Mouse (Mus musculus): ENCODE data around the gene Mobp. TPM values are rescaled to one million over a fixed set of nuclear protein-coding genes. Genes with fewer than 3 reads are reported as not detected.

The Mobp gene
- polyA plus RNA-seq, 1 experiment from 2014 or later = not detected

DNA sequence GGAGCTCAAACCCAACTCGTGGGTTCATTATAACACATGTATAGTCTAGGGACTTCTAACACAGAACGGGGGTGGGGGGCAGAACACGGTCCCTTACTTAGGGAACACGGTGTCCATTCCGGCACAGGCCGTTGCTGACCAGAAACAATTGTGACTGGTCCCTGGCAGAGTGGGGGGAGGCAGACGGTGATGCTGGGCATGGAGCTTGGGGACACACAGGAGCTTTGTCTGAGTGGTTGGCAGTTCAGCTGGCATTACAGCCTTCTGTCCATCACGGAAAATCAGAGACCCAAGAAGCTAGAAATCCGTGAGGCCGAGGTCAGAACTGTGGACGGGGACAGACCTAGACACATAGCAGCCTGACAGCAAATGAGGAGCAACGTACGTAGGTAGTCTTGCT is 5.0 kb upstream of the Mobp start:
- Histone ChIP-seq H3K27me3 (no peaks in the 10 kb centered on the region), H3K36me3 (no peaks in the 10 kb centered on the region), H3K9me3 (replicated peaks) (no peaks in the 10 kb centered on the region), H3K4me1 (no peaks in the 10 kb centered on the region), H3K27ac (no peak overlapping the region), H3K4me2 (no peak overlapping the region), H3K4me3 (replicated peaks) (no peak overlapping the region), H3K9ac (no peak overlapping the region)
- ATAC-seq (replicated peaks; ENCODE audit: low FRiP score) = no peak
- 81% methylated on average over 13 of the region's 13 CpGs for WGBS

DNA sequence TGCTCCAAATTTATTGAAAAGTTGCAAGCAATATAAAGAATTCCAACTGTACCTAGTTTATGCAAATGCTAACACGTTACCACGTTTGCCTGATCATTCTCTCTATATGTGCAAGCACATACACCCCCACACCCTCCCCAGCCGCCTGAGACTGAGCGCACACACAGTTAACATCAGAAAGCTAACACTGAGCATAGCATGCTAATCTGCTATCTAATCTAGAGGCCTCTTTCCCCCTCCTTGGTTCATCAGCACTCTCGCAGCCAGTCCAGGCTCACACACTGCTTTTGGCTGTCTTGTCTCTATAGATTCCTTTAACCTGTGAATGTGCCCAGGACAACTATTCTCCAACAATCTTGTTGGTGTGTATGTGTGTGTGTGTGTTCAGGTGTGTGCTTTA is 1.6 kb downstream of the Mobp start:
- H3K27ac ChIP-seq = no peak overlapping the region
- H3K4me3 ChIP-seq (replicated peaks) = no peak overlapping the region
- no peak for ATAC-seq (replicated peaks; ENCODE audit: low FRiP score)
- H3K9me3 ChIP-seq (replicated peaks) = no peaks in the 10 kb centered on the region
- H3K4me2 ChIP-seq = no peak overlapping the region
- no peaks in the 10 kb centered on the region for H3K36me3 ChIP-seq
- no peak overlapping the region for H3K9ac ChIP-seq
- 83% methylated on average over 5 of the region's 5 CpGs for WGBS
- H3K4me1 ChIP-seq = no peaks in the 10 kb centered on the region
- H3K27me3 ChIP-seq = no peaks in the 10 kb centered on the region

DNA sequence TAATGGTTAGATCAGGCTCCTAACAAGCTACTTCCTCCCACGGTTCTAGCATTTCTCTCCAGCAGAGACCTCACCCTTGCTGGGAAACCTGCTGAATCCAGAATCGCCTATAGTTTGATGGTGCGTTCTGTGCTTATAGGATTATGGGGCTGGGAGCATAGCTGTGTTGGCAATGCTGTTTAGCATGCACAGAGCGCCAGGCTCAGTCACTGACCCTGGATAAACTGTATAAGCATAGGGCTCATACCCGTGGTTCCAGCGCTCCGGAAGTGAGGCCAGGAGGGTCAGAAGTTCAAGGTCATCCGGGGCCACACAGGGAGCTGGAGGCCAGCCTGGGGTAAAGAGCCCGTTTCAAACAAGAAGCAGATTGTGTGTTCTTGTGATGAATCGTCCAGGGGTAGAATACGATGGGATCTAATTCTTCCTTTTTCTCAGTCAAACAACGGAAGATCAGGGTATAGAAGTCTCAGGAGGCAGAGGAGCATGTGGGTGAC is 2.4 kb downstream of the Mobp start:
- H3K27ac ChIP-seq = no peak overlapping the region
- no peak overlapping the region for H3K4me2 ChIP-seq
- no peaks in the 10 kb centered on the region for H3K27me3 ChIP-seq
- no peak overlapping the region for H3K9ac ChIP-seq
- ATAC-seq (replicated peaks; ENCODE audit: low FRiP score) = no peak
- H3K36me3 ChIP-seq = no peaks in the 10 kb centered on the region
- no peaks in the 10 kb centered on the region for H3K4me1 ChIP-seq
- H3K9me3 ChIP-seq (replicated peaks) = no peaks in the 10 kb centered on the region
- WGBS = 78% methylated on average over 12 of the region's 12 CpGs
- H3K4me3 ChIP-seq (replicated peaks) = no peak overlapping the region

DNA sequence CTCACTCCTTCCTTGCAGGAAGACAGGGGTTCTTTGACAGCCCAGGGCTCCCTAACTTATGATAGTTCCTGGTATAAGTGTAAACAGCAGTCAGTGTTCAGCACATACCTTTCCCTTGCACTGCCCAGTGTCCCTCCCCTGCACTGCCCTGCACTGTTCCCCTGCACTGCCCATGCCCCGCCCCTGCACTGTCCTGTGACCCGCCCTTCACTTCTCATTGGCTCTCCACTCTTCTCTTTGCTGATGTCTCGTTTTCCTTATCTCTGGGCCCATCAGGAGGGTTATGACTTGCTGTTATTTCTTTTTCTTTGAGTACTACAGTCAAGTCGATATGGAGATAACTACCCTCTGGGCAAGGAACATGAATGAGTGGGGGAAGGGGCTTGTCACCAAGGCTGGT is 8.5 kb downstream of the Mobp start:
- no peaks in the 10 kb centered on the region for H3K4me1 ChIP-seq
- H3K4me2 ChIP-seq = no peak overlapping the region
- no peaks in the 10 kb centered on the region for H3K9me3 ChIP-seq (replicated peaks)
- ATAC-seq (replicated peaks; ENCODE audit: low FRiP score) = peak; percentile 70; the same call in 1 of the 2 replicates
- no peak overlapping the region for H3K27ac ChIP-seq
- H3K36me3 ChIP-seq = no peaks in the 10 kb centered on the region
- no peak overlapping the region for H3K9ac ChIP-seq
- H3K27me3 ChIP-seq = no peaks in the 10 kb centered on the region
- WGBS = 37% methylated on average over 4 of the region's 4 CpGs
- H3K4me3 ChIP-seq (replicated peaks) = no peak overlapping the region

DNA sequence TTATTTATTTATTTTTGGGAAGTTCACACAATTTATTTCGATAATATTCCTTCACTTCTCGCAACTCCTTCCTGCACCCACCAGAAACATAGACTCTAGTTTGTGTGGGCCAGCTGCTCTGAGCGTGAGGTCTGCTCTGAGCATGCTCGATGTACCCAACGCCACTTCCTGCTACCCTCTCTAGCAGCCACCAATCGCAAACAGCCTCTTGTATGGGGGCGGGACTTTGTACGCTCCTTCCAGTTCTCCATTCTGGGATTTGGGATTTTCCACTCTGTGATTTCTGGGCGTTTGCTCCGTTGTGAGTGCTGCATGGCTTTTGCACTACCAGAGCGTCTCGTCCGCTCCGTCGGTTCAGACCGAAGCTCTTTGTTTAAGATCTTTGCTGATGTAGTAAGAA is 14.4 kb downstream of the Mobp start:
- no peaks in the 10 kb centered on the region for H3K4me1 ChIP-seq

DNA sequence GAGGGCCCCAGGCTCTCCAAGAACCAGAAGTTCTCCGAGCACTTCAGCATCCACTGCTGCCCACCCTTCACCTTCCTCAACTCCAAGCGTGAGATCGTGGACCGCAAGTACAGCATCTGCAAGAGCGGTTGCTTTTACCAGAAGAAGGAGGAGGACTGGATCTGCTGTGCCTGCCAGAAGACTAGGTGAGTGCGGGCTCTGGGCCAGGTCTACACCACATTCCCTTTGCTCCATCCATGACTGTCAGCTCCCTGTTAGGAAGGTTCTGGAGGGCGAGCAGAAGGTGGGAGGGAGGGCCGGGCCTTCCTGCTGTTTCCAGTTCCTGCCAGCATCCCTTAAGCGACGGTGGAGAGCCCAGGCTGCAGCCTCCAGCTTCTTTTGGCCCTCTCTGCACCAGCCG is 18.3 kb downstream of the Mobp start:
- no peak overlapping the region for H3K9ac ChIP-seq
- WGBS = 70% methylated on average over 11 of the region's 11 CpGs
- H3K36me3 ChIP-seq = no peaks in the 10 kb centered on the region
- ATAC-seq (replicated peaks; ENCODE audit: low FRiP score) = no peak
- no peak overlapping the region for H3K4me3 ChIP-seq (replicated peaks)
- H3K27ac ChIP-seq = no peak overlapping the region
- H3K4me2 ChIP-seq = no peak overlapping the region
- no peaks in the 10 kb centered on the region for H3K9me3 ChIP-seq (replicated peaks)
- 0 out of 2 replicates have a peak, but pooled peaks cover 6% of the 10 kb centered on the region for H3K27me3 ChIP-seq
- H3K4me1 ChIP-seq = no peaks in the 10 kb centered on the region

More for the DNA sequence above, 14.4 kb downstream of the Mobp start:
- Histone ChIP-seq H3K36me3 (no peaks in the 10 kb centered on the region), H3K9ac (no peak overlapping the region), H3K4me2 (no peak overlapping the region), H3K9me3 (replicated peaks) (no peaks in the 10 kb centered on the region), H3K4me3 (replicated peaks) (no peak overlapping the region), H3K27me3 (no peaks in the 10 kb centered on the region), H3K27ac (no peak overlapping the region)
- ATAC-seq (replicated peaks; ENCODE audit: low FRiP score) = no peak
- WGBS = 87% methylated on average over 16 of the region's 16 CpGs

DNA sequence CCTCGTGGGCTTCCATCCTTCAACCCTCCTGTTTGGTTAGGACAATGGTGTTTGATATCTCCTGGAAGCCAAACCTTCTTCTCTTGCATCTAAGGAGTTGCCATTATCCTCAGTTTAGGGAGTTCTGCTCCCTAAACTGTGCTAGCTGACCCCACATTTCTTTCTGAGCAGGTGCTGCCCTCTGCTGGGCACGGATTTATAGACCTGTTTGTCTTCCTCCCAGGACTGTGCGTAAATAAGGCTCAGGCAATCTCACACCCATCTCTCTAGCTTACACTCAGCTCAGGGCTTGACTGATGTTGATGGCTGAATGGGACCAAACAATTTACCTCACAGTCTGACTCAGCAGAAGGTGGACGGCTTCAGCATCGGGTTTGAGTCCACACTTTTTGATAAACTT is 21.8 kb downstream of the Mobp start:
- H3K27me3 ChIP-seq = 0 out of 2 replicates have a peak, but pooled peaks cover 6% of the 10 kb centered on the region
- no peaks in the 10 kb centered on the region for H3K36me3 ChIP-seq
- WGBS = 49% methylated on average over 5 of the region's 5 CpGs
- no peak overlapping the region for H3K4me2 ChIP-seq
- no peak overlapping the region for H3K27ac ChIP-seq
- no peak overlapping the region for H3K9ac ChIP-seq
- no peaks in the 10 kb centered on the region for H3K9me3 ChIP-seq (replicated peaks)
- no peak overlapping the region for H3K4me3 ChIP-seq (replicated peaks)
- H3K4me1 ChIP-seq = no peaks in the 10 kb centered on the region
- ATAC-seq (replicated peaks; ENCODE audit: low FRiP score) = no peak

DNA sequence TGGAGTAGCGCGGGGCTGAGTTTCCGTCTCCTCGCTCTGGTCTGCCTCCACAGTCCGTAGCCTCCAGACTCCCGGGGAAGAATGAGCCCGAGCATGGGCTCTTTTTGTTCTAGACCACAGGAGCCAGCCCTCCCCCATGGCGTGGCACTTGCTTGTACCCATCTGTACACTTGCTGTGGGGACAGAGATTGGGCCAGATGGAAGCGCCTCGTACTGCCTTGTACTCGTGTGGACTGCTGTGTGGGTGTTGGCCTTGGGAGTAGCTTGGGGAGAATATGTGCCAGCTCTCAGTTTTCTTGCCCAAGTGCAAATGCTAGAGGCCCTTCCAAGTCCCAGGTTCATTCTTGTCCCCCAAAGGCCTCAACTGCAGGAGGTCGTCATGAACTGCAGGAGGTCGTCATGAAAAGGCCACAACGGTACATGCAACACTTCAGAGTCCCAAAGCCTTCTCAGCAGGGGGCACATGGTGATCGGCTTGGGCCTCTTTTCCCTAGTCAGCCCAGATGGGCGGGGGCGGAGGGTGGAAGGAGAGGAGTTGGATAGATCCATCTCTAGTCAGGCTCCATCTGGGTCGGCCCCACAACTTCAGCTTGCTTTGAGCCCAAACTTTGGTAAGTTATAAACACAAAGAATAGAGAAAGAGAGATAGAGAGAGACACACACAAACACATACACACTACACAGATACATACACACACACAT is 25.1 kb downstream of the Mobp start:
- H3K27me3 ChIP-seq = 0 out of 2 replicates have a peak, but pooled peaks cover under 1% of the 10 kb centered on the region
- ATAC-seq (replicated peaks; ENCODE audit: low FRiP score) = no peak
- no peak overlapping the region for H3K4me3 ChIP-seq (replicated peaks)
- H3K4me2 ChIP-seq = no peak overlapping the region
- no peaks in the 10 kb centered on the region for H3K4me1 ChIP-seq
- no peak overlapping the region for H3K27ac ChIP-seq
- H3K9ac ChIP-seq = no peak overlapping the region
- no peaks in the 10 kb centered on the region for H3K36me3 ChIP-seq
- 85% methylated on average over 18 of the region's 18 CpGs for WGBS
- H3K9me3 ChIP-seq (replicated peaks) = no peaks in the 10 kb centered on the region

DNA sequence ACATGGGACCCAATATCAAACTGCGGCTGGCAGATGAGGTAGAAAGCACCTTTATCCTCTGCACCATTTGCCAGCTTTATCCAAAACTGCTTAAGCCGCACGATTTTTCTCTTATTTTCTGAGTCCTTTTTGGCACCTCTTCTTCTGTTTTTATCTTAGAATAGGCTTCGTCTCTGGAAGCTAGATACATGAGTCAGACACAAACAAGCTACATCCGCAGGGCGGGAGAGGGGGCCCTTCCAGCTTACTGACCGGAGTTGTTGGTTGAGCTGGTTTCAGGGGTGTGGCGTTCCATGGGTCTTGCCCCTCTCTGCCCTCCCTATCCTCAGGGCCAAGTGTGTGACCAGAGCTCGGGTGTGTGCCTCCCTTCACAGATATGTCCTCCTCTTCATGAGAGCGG is 29.3 kb downstream of the Mobp start:
- no peak overlapping the region for H3K4me3 ChIP-seq (replicated peaks)
- no peak overlapping the region for H3K4me2 ChIP-seq
- no peaks in the 10 kb centered on the region for H3K27me3 ChIP-seq
- no peak for ATAC-seq (replicated peaks; ENCODE audit: low FRiP score)
- H3K9me3 ChIP-seq (replicated peaks) = no peaks in the 10 kb centered on the region
- H3K4me1 ChIP-seq = no peaks in the 10 kb centered on the region
- WGBS = 87% methylated on average over 10 of the region's 10 CpGs
- no peaks in the 10 kb centered on the region for H3K36me3 ChIP-seq
- no peak overlapping the region for H3K27ac ChIP-seq
- no peak overlapping the region for H3K9ac ChIP-seq

DNA sequence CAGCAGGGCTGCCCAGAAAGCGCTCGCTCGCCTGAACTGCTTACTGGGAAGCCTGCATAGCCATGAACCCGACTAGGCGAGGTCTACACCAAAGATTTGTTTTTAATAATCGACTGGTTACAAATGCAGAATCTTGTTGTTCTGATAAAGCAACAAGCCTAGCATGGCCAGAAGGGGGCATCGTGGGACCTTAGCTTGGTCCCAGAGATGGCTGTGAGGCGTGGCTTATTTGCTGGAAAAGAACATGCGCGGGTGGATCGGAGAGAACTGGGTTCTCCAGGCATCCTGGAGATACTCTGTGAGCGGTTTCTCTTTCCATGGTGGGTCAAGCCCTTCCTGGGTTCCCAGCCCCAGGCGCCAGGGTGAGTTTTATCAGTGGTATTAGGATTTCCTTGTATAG is 35.0 kb downstream of the Mobp start:
- no peaks in the 10 kb centered on the region for H3K27me3 ChIP-seq
- peak overlapping the region; percentile 45 for H3K4me2 ChIP-seq
- ATAC-seq (replicated peaks; ENCODE audit: low FRiP score) = no peak
- H3K9me3 ChIP-seq (replicated peaks) = no peaks in the 10 kb centered on the region
- whole genome bisulfite sequencing = 29% methylated on average over 13 of the region's 13 CpGs
- no peak overlapping the region for H3K4me3 ChIP-seq (replicated peaks)
- no peaks in the 10 kb centered on the region for H3K36me3 ChIP-seq
- H3K4me1 ChIP-seq = no peaks in the 10 kb centered on the region
- H3K9ac ChIP-seq = no peak overlapping the region
- no peak overlapping the region for H3K27ac ChIP-seq

DNA sequence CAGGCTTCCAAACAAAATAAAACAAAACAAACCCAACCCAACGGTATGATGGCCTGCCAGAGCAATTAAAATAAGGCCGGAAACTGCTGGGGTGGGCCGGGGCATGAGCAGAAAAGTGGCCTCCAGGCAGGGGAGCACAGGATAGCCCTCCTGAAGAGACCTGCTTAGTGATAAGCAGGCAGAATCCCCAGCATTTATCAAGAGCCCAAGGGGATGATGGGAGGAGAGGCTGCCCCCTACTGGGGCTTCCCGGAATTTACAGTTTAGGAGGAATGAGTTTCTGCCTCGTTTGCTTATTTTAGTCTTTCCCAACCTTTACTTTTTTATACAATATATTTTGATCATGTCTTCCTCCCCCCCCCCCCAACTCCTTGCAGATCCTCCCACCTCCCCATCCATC is 37.3 kb downstream of the Mobp start:
- Histone ChIP-seq H3K36me3 (no peaks in the 10 kb centered on the region), H3K27ac (no peak overlapping the region), H3K4me3 (replicated peaks) (no peak overlapping the region), H3K9me3 (replicated peaks) (no peaks in the 10 kb centered on the region), H3K4me1 (0 out of 2 replicates have a peak, but pooled peaks cover 4% of the 10 kb centered on the region), H3K9ac (no peak overlapping the region), H3K27me3 (peaks cover 4% of the 10 kb centered on the region), H3K4me2 (no peak overlapping the region)
- 84% methylated on average over 5 of the region's 5 CpGs for WGBS
- no peak for ATAC-seq (replicated peaks; ENCODE audit: low FRiP score)

DNA sequence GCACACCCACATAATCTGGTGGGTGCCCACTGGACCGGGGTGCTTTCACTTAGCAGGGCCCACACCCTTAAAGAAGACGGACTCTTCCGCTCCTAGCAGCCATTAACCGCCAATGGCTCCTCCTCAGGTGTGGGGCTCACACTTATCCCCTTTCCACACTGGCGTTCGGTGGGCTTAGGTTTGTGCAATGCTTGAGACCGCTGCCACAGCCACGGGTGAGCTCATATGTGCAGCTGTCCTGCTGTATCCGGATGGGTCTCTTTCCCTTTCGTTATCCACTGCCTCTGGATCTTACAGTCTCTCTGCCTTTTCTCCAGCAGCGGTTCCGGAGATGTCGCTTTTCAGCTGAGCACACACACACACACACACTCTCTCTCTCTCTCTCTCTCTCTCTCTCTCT is 41.4 kb downstream of the Mobp start:
- peak overlapping the region; percentile 29; the same call in 1 of the 2 replicates for H3K9ac ChIP-seq

More for the DNA sequence above, 41.4 kb downstream of the Mobp start:
- H3K36me3 ChIP-seq = no peaks in the 10 kb centered on the region
- peak overlapping the region; percentile 63 for H3K4me2 ChIP-seq
- H3K4me1 ChIP-seq = 0 out of 2 replicates have a peak, but pooled peaks cover 5% of the 10 kb centered on the region
- H3K27me3 ChIP-seq = peaks cover 4% of the 10 kb centered on the region
- ATAC-seq (replicated peaks; ENCODE audit: low FRiP score) = no peak
- no peak overlapping the region for H3K27ac ChIP-seq
- WGBS = 40% methylated on average over 13 of the region's 13 CpGs
- H3K9me3 ChIP-seq (replicated peaks) = no peaks in the 10 kb centered on the region
- peak overlapping the region; percentile 43 for H3K4me3 ChIP-seq (replicated peaks)

Measured in kidney, embryonic 15.5 days (tissue).